Mouse (Mus musculus): ENCODE data around the gene Heatr4. TPM values are rescaled to one million over a fixed set of nuclear protein-coding genes. Genes with fewer than 3 reads are reported as not detected.

Heatr4 gene
- polyA plus RNA-seq, 1 experiment = not detected

DNA sequence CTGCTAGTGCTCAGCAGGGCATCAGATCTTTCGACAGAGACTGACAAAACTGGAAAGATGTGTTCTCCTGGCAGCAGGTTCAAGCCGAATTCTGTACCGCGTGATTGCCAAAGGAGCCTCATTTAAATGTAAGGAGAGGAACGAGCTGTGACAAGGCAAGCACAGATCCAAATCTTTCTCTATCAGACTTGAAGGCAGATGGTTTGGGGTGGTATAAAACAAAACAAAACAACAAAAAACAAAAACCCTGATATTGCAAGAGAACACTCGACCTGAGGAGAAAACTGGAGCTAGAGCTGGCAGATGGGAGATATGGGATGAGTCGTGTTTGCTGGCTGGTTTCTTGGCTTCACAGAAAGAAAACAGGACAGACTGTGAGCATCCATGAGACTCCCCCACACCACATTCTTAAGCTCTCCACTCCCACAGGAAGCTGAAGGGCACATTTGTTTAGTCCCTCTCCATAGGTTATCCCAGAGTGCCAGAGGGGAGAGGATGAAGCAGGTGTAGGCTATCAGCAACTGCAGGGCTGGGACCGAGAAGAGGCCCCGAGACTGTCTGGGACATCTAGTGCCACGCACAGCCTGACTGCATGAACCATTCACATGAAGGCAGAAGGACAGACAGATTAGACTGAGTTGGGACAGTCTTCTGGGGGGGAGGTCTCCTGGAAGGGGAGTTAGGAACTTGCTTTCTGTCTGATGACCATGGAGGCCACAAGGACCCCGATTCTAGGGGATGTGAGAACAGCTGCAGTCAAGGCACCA, 13.9 kb upstream of the Heatr4 start:
- 52% methylated on average over 11 of the region's 11 CpGs for WGBS
- DNase-seq = no peak
- Histone ChIP-seq H3K4me3 (replicated peaks; ENCODE audit: extremely low read depth, low read depth, low read length) (no peak overlapping the region), H3K4me1 (ENCODE audit: control insufficient read depth, insufficient read depth, low read length) (no peaks in the 10 kb centered on the region)
- TF ChIP-seq POLR2A (IDR thresholded peaks at IDR 0.05; ENCODE audit: borderline replicate concordance, extremely low read depth, low read depth, low read length) (no peak), CTCF (IDR thresholded peaks at IDR 0.05; ENCODE audit: insufficient read depth, low read length) (no peak)

DNA sequence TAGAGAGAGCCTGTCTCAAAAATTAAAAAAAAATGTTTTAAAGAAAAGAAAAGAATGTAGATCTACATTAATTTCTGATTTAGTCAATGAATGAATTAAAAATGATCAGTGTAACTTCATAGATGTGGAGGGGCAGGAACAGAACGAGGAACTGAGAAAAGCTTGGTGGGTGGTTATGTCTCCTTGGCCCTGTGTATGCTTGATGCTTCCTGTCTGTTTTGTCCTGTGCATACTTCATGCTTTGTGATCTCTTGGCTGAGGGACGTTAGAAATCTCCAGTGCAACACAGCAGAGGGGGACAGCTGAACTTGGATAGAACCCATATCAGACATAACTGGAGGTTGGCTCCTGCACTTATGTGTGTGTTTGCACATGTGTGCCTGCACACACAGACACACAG, 12.6 kb upstream of the Heatr4 start:
- 40% methylated on average over 2 of the region's 2 CpGs for WGBS
- Histone ChIP-seq H3K4me3 (replicated peaks; ENCODE audit: extremely low read depth, low read depth, low read length) (no peak overlapping the region), H3K4me1 (ENCODE audit: control insufficient read depth, insufficient read depth, low read length) (no peaks in the 10 kb centered on the region)
- no peak for DNase-seq
- no peak for TF ChIP-seq CTCF (IDR thresholded peaks at IDR 0.05; ENCODE audit: insufficient read depth, low read length)
- TF ChIP-seq POLR2A (IDR thresholded peaks at IDR 0.05; ENCODE audit: borderline replicate concordance, extremely low read depth, low read depth, low read length) = no peak

DNA sequence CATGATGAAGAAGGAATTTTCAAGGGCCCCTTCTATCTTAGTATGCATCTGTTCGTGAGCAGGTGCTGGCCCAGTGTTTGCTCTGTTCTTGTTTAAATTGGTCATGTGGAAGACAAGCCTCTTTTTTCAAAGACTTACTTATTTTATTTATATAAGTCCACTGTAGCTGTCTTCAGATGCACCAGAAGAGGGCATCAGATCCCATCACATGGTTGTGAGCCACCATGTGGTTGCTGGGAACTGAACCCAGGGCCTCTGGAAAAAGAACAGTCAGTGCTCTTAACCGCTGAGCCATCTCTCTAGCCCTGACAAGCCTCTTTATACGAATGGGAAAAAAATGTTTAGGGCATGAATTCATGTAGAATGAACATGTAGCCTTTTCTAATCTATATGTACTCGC, 4.7 kb upstream of the Heatr4 start:
- Histone ChIP-seq H3K4me3 (replicated peaks; ENCODE audit: extremely low read depth, low read depth, low read length) (no peak overlapping the region), H3K4me1 (ENCODE audit: control insufficient read depth, insufficient read depth, low read length) (peaks cover 5% of the 10 kb centered on the region; the same call in 1 of the 2 replicates)
- no peak for DNase-seq
- WGBS = 91% methylated on average over 4 of the region's 4 CpGs
- TF ChIP-seq CTCF (IDR thresholded peaks at IDR 0.05; ENCODE audit: insufficient read depth, low read length) (no peak), POLR2A (IDR thresholded peaks at IDR 0.05; ENCODE audit: borderline replicate concordance, extremely low read depth, low read depth, low read length) (no peak)

DNA sequence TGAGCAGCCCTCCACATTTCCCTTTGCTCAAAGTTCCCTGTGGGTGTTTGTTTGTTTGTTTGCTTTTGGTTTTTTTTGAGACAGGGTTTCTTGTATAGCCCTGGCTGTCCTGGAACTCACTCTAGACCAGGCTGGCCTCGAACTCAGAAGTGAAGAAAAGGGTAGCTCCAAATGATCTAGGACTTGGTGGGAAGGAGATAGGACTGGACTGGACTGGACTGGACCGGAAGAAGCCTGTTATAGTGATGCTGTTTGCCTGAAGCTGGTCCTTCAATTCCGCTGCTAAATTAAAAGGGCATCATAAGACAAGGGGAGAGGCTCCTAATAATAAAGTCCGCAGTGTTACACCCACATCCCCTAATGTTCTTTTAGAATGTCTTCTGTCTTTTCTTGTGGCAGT, 3.8 kb upstream of the Heatr4 start:
- WGBS = 40% methylated on average over 4 of the region's 4 CpGs
- no peak for TF ChIP-seq CTCF (IDR thresholded peaks at IDR 0.05; ENCODE audit: insufficient read depth, low read length)
- no peak for TF ChIP-seq POLR2A (IDR thresholded peaks at IDR 0.05; ENCODE audit: borderline replicate concordance, extremely low read depth, low read depth, low read length)
- H3K4me3 ChIP-seq (replicated peaks; ENCODE audit: extremely low read depth, low read depth, low read length) = peak overlapping the region; percentile 71
- DNase-seq = no peak
- peaks cover 5% of the 10 kb centered on the region; the same call in 1 of the 2 replicates for H3K4me1 ChIP-seq (ENCODE audit: control insufficient read depth, insufficient read depth, low read length)

DNA sequence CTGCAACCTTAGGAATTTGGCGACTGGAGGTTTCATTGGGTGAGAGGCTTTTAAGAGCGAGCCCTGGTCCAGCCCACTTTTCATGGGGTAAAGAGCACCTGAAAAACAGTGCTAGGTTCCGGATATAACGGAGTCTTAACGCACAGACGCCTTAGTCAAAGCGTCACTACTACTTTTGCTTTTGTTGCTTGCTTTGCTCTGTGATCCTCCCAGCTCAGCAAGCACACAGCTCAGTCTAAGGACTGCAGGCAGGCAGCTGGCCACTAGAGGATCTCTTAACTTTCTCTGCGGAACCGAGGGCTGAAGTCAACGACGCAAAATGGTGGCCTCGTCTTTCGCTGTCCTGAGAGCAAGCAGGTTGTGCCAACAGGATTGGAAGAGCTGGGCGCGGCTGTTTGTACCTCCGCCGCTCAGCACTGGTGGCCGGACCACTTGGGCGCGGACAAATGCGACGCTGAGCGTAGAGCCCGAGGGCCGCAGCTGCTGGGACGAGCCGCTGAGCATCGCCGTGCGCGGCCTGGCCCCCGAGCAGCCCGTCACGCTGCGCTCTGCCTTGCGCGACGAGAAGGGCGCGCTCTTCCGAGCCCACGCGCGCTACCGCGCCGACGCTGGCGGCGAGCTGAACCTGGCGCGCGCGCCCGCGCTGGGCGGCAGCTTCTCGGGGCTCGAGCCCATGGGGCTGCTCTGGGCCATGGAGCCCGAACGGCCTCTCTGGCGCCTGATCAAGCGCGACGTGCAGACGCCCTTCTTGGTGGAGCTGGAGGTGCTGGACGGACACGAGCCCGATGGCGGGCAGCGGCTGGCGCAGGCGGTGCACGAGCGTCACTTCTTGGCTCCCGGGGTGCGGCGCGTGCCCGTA, 3.2 kb upstream of the Heatr4 start, which contains the start of gene Acot2:
TSS of gene Acot2 (plus strand) at position 279 of the 859 bp plus-strand sequence.
- TF ChIP-seq POLR2A (IDR thresholded peaks at IDR 0.05; ENCODE audit: borderline replicate concordance, extremely low read depth, low read depth, low read length) (peak; percentile 75; the same call in 1 of the 2 replicates), CTCF (IDR thresholded peaks at IDR 0.05; ENCODE audit: insufficient read depth, low read length) (peak; percentile 72)
- Histone ChIP-seq H3K4me3 (replicated peaks; ENCODE audit: extremely low read depth, low read depth, low read length) (peak within 1 kb of the TSS; percentile 71), H3K4me1 (ENCODE audit: control insufficient read depth, insufficient read depth, low read length) (peaks cover 5% of the 10 kb centered on the region; the same call in 1 of the 2 replicates)
- DNase-seq = peak; percentile 79
- under 1% methylated on average over 80 of the region's 80 CpGs for WGBS

DNA sequence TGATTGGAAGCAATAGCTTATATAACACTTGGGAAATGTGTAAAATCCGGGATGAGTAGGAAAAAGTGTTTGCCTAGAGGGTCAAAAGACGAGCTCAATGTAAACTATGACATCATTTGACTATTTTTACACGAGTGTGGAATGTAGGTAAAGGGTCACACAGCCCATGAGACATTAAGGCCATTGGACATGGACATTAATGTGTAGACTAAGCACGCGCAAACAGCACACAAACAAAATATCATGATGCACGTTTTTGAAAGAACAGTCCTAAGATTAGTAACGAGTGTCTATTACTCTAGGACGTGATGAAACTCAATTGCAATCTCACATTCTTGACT, 2.6 kb upstream of the Heatr4 start:
- H3K4me3 ChIP-seq (replicated peaks; ENCODE audit: extremely low read depth, low read depth, low read length) = peak overlapping the region; percentile 71
- peaks cover 5% of the 10 kb centered on the region; the same call in 1 of the 2 replicates for H3K4me1 ChIP-seq (ENCODE audit: control insufficient read depth, insufficient read depth, low read length)
- WGBS = 6% methylated on average over 8 of the region's 8 CpGs
- DNase-seq = no peak
- no peak for TF ChIP-seq CTCF (IDR thresholded peaks at IDR 0.05; ENCODE audit: insufficient read depth, low read length)
- no peak for TF ChIP-seq POLR2A (IDR thresholded peaks at IDR 0.05; ENCODE audit: borderline replicate concordance, extremely low read depth, low read depth, low read length)

DNA sequence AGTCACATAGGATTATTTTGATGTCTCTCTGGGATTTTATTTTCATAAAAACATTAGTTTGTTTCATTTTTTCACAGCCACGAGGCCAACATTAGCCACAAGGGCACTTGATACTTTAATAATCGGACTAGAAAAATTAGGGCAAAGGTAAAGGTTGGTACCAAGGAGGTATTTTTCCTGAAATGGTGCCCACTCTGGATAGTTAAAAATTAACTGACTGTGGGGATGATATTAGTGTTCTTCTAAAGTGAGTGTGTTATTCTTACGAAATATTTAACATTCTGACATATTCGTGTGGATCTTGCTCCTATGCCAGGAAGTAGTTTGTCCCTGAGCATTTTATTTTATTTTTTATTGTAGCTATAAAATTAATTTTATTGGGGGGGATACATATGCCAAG, 3.0 kb downstream of the Heatr4 start:
- 61% methylated on average over 4 of the region's 4 CpGs for WGBS
- H3K4me3 ChIP-seq (replicated peaks; ENCODE audit: extremely low read depth, low read depth, low read length) = no peak overlapping the region
- TF ChIP-seq POLR2A (IDR thresholded peaks at IDR 0.05; ENCODE audit: borderline replicate concordance, extremely low read depth, low read depth, low read length) = no peak
- no peak for TF ChIP-seq CTCF (IDR thresholded peaks at IDR 0.05; ENCODE audit: insufficient read depth, low read length)

DNA sequence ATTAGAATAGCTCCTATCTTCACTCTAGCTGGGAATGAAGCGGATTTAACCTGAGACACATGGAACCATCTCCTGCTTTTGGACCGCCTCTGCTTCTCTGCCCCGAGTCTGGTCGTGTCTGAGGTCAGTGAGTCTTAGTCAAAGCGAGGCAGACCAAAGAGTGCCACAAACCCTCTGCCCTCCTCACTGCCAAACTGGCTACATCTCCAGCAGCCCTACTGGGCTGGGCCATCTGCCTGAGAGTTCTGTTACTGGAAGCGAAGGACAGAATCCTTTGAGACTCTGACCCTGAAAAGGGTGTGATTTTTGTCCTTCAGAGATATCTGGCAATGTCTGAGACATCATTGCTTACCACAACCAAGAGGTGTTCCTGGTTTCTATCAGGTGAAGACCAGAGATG, 5.8 kb downstream of the Heatr4 start:
- no peak for TF ChIP-seq POLR2A (IDR thresholded peaks at IDR 0.05; ENCODE audit: borderline replicate concordance, extremely low read depth, low read depth, low read length)
- no peaks in the 10 kb centered on the region for H3K4me1 ChIP-seq (ENCODE audit: control insufficient read depth, insufficient read depth, low read length)
- WGBS = 88% methylated on average over 6 of the region's 6 CpGs
- DNase-seq = no peak
- H3K4me3 ChIP-seq (replicated peaks; ENCODE audit: extremely low read depth, low read depth, low read length) = no peak overlapping the region

More for the DNA sequence above, 3.0 kb downstream of the Heatr4 start:
- no peak for DNase-seq
- H3K4me1 ChIP-seq (ENCODE audit: control insufficient read depth, insufficient read depth, low read length) = no peaks in the 10 kb centered on the region

DNA sequence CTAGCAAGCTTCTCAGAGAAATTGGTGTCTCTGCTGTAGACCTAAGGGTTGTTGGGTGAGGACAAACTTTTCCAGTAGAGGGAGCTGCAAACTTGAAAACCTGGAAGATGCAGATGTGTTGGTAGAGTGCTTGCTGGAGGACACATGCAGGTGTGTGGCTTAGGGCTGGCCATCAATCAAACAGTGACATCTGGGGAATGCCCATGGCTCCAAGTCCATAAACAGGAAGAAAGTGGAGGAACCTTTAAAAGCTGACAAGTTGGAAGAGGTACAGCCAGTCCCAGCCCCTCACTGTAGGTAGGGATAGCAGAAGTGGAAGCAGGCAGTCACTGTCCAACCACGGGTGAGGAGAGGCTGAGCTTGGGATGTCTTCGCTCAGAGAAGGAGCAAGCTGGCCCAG, 12.5 kb downstream of the Heatr4 start:
- DNase-seq = peak; percentile 36
- TF ChIP-seq POLR2A (IDR thresholded peaks at IDR 0.05; ENCODE audit: borderline replicate concordance, extremely low read depth, low read depth, low read length) (no peak), CTCF (IDR thresholded peaks at IDR 0.05; ENCODE audit: insufficient read depth, low read length) (peak; percentile 46)
- no peak overlapping the region for H3K4me3 ChIP-seq (replicated peaks; ENCODE audit: extremely low read depth, low read depth, low read length)
- H3K4me1 ChIP-seq (ENCODE audit: control insufficient read depth, insufficient read depth, low read length) = no peaks in the 10 kb centered on the region
- WGBS = 40% methylated on average over 2 of the region's 2 CpGs

Data from lung, adult 2 months (tissue).